Mouse (Mus musculus): Measurements from ENCODE around the gene Rfc4. TPM values are rescaled to one million over a fixed set of nuclear protein-coding genes. Genes with fewer than 3 reads are reported as not detected.

Rfc4 gene
- total and polyA plus RNA-seq, 2 experiments from 2014 or later = 8.6 to 20.4 TPM

- peak overlapping the region; percentile 100; the same call in 1 of the 2 replicates for H3K9ac ChIP-seq (replicated peaks; ENCODE audit: low read length, poor library complexity, severe bottlenecking)
- DNase-seq (ENCODE audit: low spot score) (no peak), ATAC-seq (ENCODE audit: low FRiP score) (no peak)
- H3K9me3 ChIP-seq (ENCODE audit: low read length) = no peaks in the 10 kb centered on the region
- no peaks in the 10 kb centered on the region for H3K27me3 ChIP-seq (ENCODE audit: insufficient read depth, low read length)
- no peak for TF ChIP-seq CTCF (IDR thresholded peaks at IDR 0.05)
- H3K36me3 ChIP-seq (ENCODE audit: insufficient read depth, low read length) = peaks cover 31% of the 10 kb centered on the region
- H3K4me3 ChIP-seq (ENCODE audit: low read depth, low read length) = peak overlapping the region; percentile 96
- 47% methylated on average over 5 of the region's 5 CpGs for WGBS
- H3K4me1 ChIP-seq (ENCODE audit: insufficient read depth, low read length) = no peaks in the 10 kb centered on the region
- H3K27ac ChIP-seq (ENCODE audit: low read depth, low read length) = no peak overlapping the region
- H3K4me2 ChIP-seq (ENCODE audit: low read depth, low read length, poor library complexity, severe bottlenecking) = peak overlapping the region; percentile 78
Measured at GRCm38 (mm10) chr16:23109350-23110280, 17.9 kb downstream of the Rfc4 start.

- H3K27ac ChIP-seq (ENCODE audit: low read depth, low read length) = no peak overlapping the region
- no peak for TF ChIP-seq CTCF (IDR thresholded peaks at IDR 0.05)
Measured at GRCm38 (mm10) chr16:23108943-23109342, 18.6 kb downstream of the Rfc4 start.

GRCm38 (mm10) chr16:23107946-23108759 lies 19.4 kb downstream of the Rfc4 start:
- Histone ChIP-seq H3K9me3 (ENCODE audit: low read length) (no peaks in the 10 kb centered on the region), H3K27me3 (ENCODE audit: insufficient read depth, low read length) (no peaks in the 10 kb centered on the region), H3K27ac (ENCODE audit: low read depth, low read length) (peak overlapping the region; percentile 100), H3K4me2 (ENCODE audit: low read depth, low read length, poor library complexity, severe bottlenecking) (peak overlapping the region; percentile 78), H3K4me1 (ENCODE audit: insufficient read depth, low read length) (no peaks in the 10 kb centered on the region), H3K36me3 (ENCODE audit: insufficient read depth, low read length) (peaks cover 22% of the 10 kb centered on the region), H3K4me3 (ENCODE audit: low read depth, low read length) (peak overlapping the region; percentile 96), H3K9ac (replicated peaks; ENCODE audit: low read length, poor library complexity, severe bottlenecking) (peak overlapping the region; percentile 100)
- TF ChIP-seq CTCF (IDR thresholded peaks at IDR 0.05) = no peak
- WGBS = under 1% methylated on average over 52 of the region's 52 CpGs
- peak; percentile 92 for DNase-seq (ENCODE audit: low spot score)
- ATAC-seq (ENCODE audit: low FRiP score) = peak; percentile 93

More at GRCm38 (mm10) chr16:23108943-23109342, 18.6 kb downstream of the Rfc4 start:
- H3K9ac ChIP-seq (replicated peaks; ENCODE audit: low read length, poor library complexity, severe bottlenecking) = peak overlapping the region; percentile 100
- WGBS = 6% methylated on average over 5 of the region's 5 CpGs
- H3K4me1 ChIP-seq (ENCODE audit: insufficient read depth, low read length) = no peaks in the 10 kb centered on the region
- DNase-seq (ENCODE audit: low spot score) = no peak
- peak overlapping the region; percentile 96 for H3K4me3 ChIP-seq (ENCODE audit: low read depth, low read length)
- no peak for ATAC-seq (ENCODE audit: low FRiP score)
- H3K27me3 ChIP-seq (ENCODE audit: insufficient read depth, low read length) = no peaks in the 10 kb centered on the region
- peak overlapping the region; percentile 78 for H3K4me2 ChIP-seq (ENCODE audit: low read depth, low read length, poor library complexity, severe bottlenecking)
- H3K9me3 ChIP-seq (ENCODE audit: low read length) = no peaks in the 10 kb centered on the region
- peaks cover 24% of the 10 kb centered on the region for H3K36me3 ChIP-seq (ENCODE audit: insufficient read depth, low read length)

GRCm38 (mm10) chr16:23107231-23107942 lies 20.1 kb downstream of the Rfc4 start, which contains the start of gene Eif4a2:
Eif4a2 (plus strand) TSS chr16:23107444.
- H3K9ac ChIP-seq (replicated peaks; ENCODE audit: low read length, poor library complexity, severe bottlenecking) = peak within 1 kb of the TSS; percentile 100
- WGBS = under 1% methylated on average over 71 of the region's 71 CpGs
- H3K4me2 ChIP-seq (ENCODE audit: low read depth, low read length, poor library complexity, severe bottlenecking) = peak within 1 kb of the TSS; percentile 78
- H3K9me3 ChIP-seq (ENCODE audit: low read length) = no peaks in the 10 kb centered on the region
- no peaks in the 10 kb centered on the region for H3K4me1 ChIP-seq (ENCODE audit: insufficient read depth, low read length)
- peak within 1 kb of the TSS; percentile 96 for H3K4me3 ChIP-seq (ENCODE audit: low read depth, low read length)
- H3K27me3 ChIP-seq (ENCODE audit: insufficient read depth, low read length) = no peaks in the 10 kb centered on the region
- TF ChIP-seq CTCF (IDR thresholded peaks at IDR 0.05) = peak; percentile 51
- ATAC-seq (ENCODE audit: low FRiP score) (peak; percentile 91), DNase-seq (ENCODE audit: low spot score) (peak; percentile 96)
- peak within 1 kb of the TSS; percentile 100 for H3K27ac ChIP-seq (ENCODE audit: low read depth, low read length)
- H3K36me3 ChIP-seq (ENCODE audit: insufficient read depth, low read length) = peaks cover 18% of the 10 kb centered on the region

- no peak overlapping the region for H3K4me2 ChIP-seq (ENCODE audit: low read depth, low read length, poor library complexity, severe bottlenecking)
- no peak for ATAC-seq (ENCODE audit: low FRiP score)
Measured at GRCm38 (mm10) chr16:23106121-23106520, 21.4 kb downstream of the Rfc4 start.

More at GRCm38 (mm10) chr16:23106121-23106520, 21.4 kb downstream of the Rfc4 start:
- Histone ChIP-seq H3K9ac (replicated peaks; ENCODE audit: low read length, poor library complexity, severe bottlenecking) (no peak overlapping the region), H3K27me3 (ENCODE audit: insufficient read depth, low read length) (no peaks in the 10 kb centered on the region), H3K4me1 (ENCODE audit: insufficient read depth, low read length) (no peaks in the 10 kb centered on the region), H3K36me3 (ENCODE audit: insufficient read depth, low read length) (peaks cover 8% of the 10 kb centered on the region), H3K9me3 (ENCODE audit: low read length) (no peaks in the 10 kb centered on the region), H3K27ac (ENCODE audit: low read depth, low read length) (no peak overlapping the region), H3K4me3 (ENCODE audit: low read depth, low read length) (no peak overlapping the region)
- no peak for DNase-seq (ENCODE audit: low spot score)
- TF ChIP-seq CTCF (IDR thresholded peaks at IDR 0.05) = no peak
- WGBS = 79% methylated on average over 7 of the region's 7 CpGs

Data from midbrain, postnatal 0 days (tissue).